Mouse (Mus musculus) thymus, adult 2 months (tissue): Measurements from ENCODE around the gene Pkp4. TPM values are rescaled to one million over a fixed set of nuclear protein-coding genes. Genes with fewer than 3 reads are reported as not detected.

ENCODE experiments used
- DNase-seq: peaks from one replicate; pipeline ENCODE4 v3.0.0; 2021
- H3K27ac ChIP-seq: fragments of 200-500 bp; 2 replicates; pipeline ENCODE4 v1.5.1; 2012; ENCODE audit warnings: low read length, control low read depth; ENCODE audit not compliant: control insufficient read depth, insufficient read depth
- H3K27me3 ChIP-seq: fragments of 200-500 bp; 2 replicates; pipeline ENCODE4 v1.6.1; 2012; ENCODE audit warnings: mild to moderate bottlenecking, low read length, moderate library complexity, mixed read lengths; ENCODE audit not compliant: control insufficient read depth, insufficient read depth
- H3K36me3 ChIP-seq: fragments of 200-500 bp; 2 replicates; pipeline ENCODE4 v1.6.1; 2012; ENCODE audit warnings: mild to moderate bottlenecking, low read length, moderate library complexity; ENCODE audit not compliant: control insufficient read depth, insufficient read depth
- H3K4me1 ChIP-seq: fragments of 200-500 bp; replicated peaks from 2 replicates; pipeline ENCODE4 v1.6.1; 2012; ENCODE audit warnings: low read length; ENCODE audit not compliant: control insufficient read depth, insufficient read depth
- H3K4me3 ChIP-seq: fragments of 200-500 bp; 2 replicates; pipeline ENCODE4 v1.5.1; 2012; ENCODE audit warnings: mild to moderate bottlenecking, low read length, control low read depth, moderate library complexity; ENCODE audit not compliant: control insufficient read depth, insufficient read depth
- CTCF ChIP-seq: fragments of 200-500 bp; IDR thresholded peaks from 2 replicates; pipeline ENCODE4 v1.5.1; 2012; ENCODE audit warnings: mild to moderate bottlenecking, control low read depth, low read length, moderate library complexity, borderline replicate concordance; ENCODE audit not compliant: control insufficient read depth, poor library complexity, insufficient read depth; ENCODE audit errors: extremely low read depth
- POLR2A ChIP-seq: fragments of 200-500 bp; IDR thresholded peaks from 2 replicates; pipeline ENCODE4 v1.6.1; 2012; ENCODE audit warnings: mild to moderate bottlenecking, low read length, control low read depth, moderate library complexity; ENCODE audit not compliant: control insufficient read depth, poor library complexity, insufficient read depth; ENCODE audit errors: extremely low read depth
- WGBS: fragments of 180-500 bp; shearing (Covaris S2); methylation state at CpG from one replicate; pipeline ENCODE4 v1.1.7; 2018; 5-methylcytosine and 5-hydroxymethylcytosine counted together
- polyA plus RNA-seq: library from polyadenylated mRNA; depleted of rRNA; stranded (reverse); fragments of >200 nt; gene quantifications from 2 replicates; pipeline ENCODE4 v1.2.3, GENCODE M21; 2012

Gene Pkp4
- polyA plus RNA-seq, 1 experiment: 40.8 TPM

DNA sequence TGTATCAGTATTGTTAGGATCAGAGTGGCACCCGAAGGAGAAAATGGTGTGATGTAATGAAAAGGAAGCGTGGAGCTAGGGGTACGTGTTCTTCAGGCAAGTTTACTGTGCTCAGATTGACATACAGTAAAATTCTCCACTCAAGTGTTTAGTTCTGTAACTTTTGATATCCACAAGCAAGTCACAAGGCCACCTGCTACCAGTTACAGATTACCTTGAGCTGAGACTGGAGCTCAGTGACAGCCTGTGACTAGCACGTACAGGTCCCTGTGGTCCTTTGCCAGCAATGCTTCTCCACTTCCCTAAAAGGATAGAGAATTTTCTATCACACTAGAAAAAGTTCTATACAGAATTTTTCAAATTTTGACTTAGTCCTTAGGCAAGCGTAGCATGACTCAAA is 73.9 kb downstream of the Pkp4 start:
- no peak overlapping the region for H3K27ac ChIP-seq
- H3K27me3 ChIP-seq: no peaks in the 10 kb centered on the region
- no peak overlapping the region for H3K4me3 ChIP-seq
- H3K36me3 ChIP-seq: no peaks in the 10 kb centered on the region
- DNase-seq: no peak
- TF ChIP-seq POLR2A: no peak
- no peak for TF ChIP-seq CTCF
- H3K4me1 ChIP-seq: no peaks in the 10 kb centered on the region
- WGBS: 92% methylated on average over 5 of the region's 5 CpGs

DNA sequence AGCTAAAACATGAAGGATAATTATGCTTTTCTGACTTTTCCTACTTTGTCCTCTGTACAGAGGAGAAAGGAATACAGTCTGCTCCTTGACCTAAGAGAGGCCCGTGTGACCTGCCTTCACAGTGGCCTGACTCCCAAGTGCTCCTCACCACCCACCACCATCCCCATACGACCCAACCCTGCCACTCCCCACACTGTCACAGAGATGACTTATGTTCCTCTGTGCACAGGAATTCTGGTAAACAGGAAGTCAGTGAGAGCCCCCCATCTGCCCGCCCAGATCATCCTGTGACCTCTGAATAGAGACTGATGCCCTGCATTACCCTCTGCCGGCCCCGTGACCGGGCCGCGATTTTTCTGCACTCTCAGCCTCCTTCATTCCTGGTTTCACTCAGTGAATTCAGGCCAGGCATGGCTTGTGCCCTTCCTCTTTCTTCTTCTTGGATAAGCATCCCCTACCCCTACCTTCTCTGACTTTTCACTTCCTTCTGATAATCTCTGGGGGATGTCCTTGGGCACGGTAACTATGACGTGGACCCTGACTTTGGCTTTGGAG is 79.3 kb downstream of the Pkp4 start:
- Histone ChIP-seq H3K4me1 (peaks cover 3% of the 10 kb centered on the region; the same call in 1 of the 2 replicates), H3K4me3 (no peak overlapping the region), H3K27ac (no peak overlapping the region), H3K36me3 (no peaks in the 10 kb centered on the region), H3K27me3 (no peaks in the 10 kb centered on the region)
- 92% methylated on average over 10 of the region's 10 CpGs for WGBS
- no peak for DNase-seq
- TF ChIP-seq CTCF (no peak), POLR2A (no peak)

GRCm38 (mm10) chr2:59242117-59242516 is 81.5 kb downstream of the Pkp4 start:
- no peaks in the 10 kb centered on the region for H3K36me3 ChIP-seq
- DNase-seq: no peak
- no peak overlapping the region for H3K27ac ChIP-seq
- H3K4me1 ChIP-seq: peaks cover 3% of the 10 kb centered on the region; the same call in 1 of the 2 replicates
- 98% methylated on average over 10 of the region's 10 CpGs for WGBS
- H3K4me3 ChIP-seq: no peak overlapping the region
- TF ChIP-seq POLR2A (no peak), CTCF (no peak)
- no peaks in the 10 kb centered on the region for H3K27me3 ChIP-seq

- Histone ChIP-seq H3K27ac (no peak overlapping the region), H3K36me3 (no peaks in the 10 kb centered on the region)
- WGBS: 62% methylated on average over 12 of the region's 12 CpGs
Measured at GRCm38 (mm10) chr2:59244273-59245097, 83.8 kb downstream of the Pkp4 start.

DNA sequence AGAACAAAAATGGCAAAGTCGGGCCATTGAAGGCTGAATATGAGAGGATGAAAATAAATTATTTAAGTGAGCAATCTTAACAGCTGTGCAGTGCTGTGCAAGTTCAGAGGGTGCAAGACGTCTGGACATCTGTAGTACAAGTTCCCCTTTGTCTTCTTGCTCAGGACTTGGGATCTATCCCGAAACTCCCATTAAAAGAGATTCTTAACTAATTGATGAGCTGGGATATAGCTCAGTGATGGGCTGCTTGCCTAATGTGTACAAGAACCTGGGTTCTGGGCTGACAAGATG is 84.4 kb downstream of the Pkp4 start:
- Histone ChIP-seq H3K4me3 (no peak overlapping the region), H3K36me3 (no peaks in the 10 kb centered on the region), H3K27me3 (no peaks in the 10 kb centered on the region), H3K4me1 (peaks cover 3% of the 10 kb centered on the region; the same call in 1 of the 2 replicates), H3K27ac (no peak overlapping the region)
- no peak for TF ChIP-seq POLR2A
- TF ChIP-seq CTCF: no peak
- DNase-seq: no peak
- WGBS: 36% methylated on average over 3 of the region's 3 CpGs

More at GRCm38 (mm10) chr2:59244273-59245097, 83.8 kb downstream of the Pkp4 start:
- H3K4me1 ChIP-seq: peaks cover 3% of the 10 kb centered on the region; the same call in 1 of the 2 replicates
- no peaks in the 10 kb centered on the region for H3K27me3 ChIP-seq
- peak; percentile 12 for DNase-seq
- no peak for TF ChIP-seq POLR2A
- no peak for TF ChIP-seq CTCF
- no peak overlapping the region for H3K4me3 ChIP-seq

GRCm38 (mm10) chr2:59248806-59249205 is 88.2 kb downstream of the Pkp4 start:
- H3K4me3 ChIP-seq: no peak overlapping the region
- TF ChIP-seq CTCF: no peak
- no peak for TF ChIP-seq POLR2A
- WGBS: 97% methylated on average over 3 of the region's 3 CpGs

More at GRCm38 (mm10) chr2:59248806-59249205, 88.2 kb downstream of the Pkp4 start:
- H3K4me1 ChIP-seq: peaks cover 3% of the 10 kb centered on the region; the same call in 1 of the 2 replicates
- H3K27ac ChIP-seq: no peak overlapping the region
- no peaks in the 10 kb centered on the region for H3K27me3 ChIP-seq
- no peak for DNase-seq
- no peaks in the 10 kb centered on the region for H3K36me3 ChIP-seq
